Comparison of ENCODE assay signal across 26 mouse cellular contexts in the genomic region with DNA sequence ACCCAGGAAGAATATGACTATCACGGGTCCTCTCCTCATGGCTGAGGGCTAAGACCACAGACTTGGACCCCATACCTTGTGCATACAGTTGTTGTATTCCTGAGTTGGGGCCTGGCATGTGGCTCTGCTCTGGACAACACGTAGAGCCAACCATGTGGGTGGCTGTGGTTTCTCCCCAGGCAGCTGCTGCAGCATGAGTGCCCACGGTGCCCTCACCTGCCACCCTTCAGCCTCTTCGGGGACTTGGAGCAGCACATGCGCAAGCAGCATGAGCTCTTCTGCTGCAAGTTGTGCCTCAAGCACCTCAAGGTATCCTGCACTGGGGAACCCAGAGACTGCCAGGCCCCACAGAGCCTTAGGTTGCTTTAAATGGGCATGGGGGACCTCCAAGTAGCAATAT. TPM values are rescaled to one million over a fixed set of nuclear protein-coding genes. Genes with fewer than 3 reads are reported as not detected.
"Had no signal": no experiment of that assay in that cellular context is flagged by ENCODE, and none has a peak within 500 bp of the region (broad histone marks: within the 10 kb centered on the region; RNA-seq: fewer than 3 reads in every experiment).

No protein-coding gene starts in this region.

- H3K4me3 ChIP-seq: heart, embryonic 10.5 days; heart, embryonic 12.5 days; hindbrain, embryonic 13.5 days; hindbrain, embryonic 15.5 days; layer of hippocampus, adult 2 months; left cerebral cortex, adult 2 months; limb, embryonic 10.5 days; limb, embryonic 12.5 days; liver, embryonic 13.5 days had no signal

- H3K4me2 ChIP-seq: heart, embryonic 12.5 days; hindbrain, embryonic 13.5 days; hindbrain, embryonic 15.5 days; limb, embryonic 12.5 days; liver, embryonic 11.5 days; liver, embryonic 13.5 days had no signal

- H3K27me3 ChIP-seq: heart, embryonic 12.5 days; hindbrain, embryonic 13.5 days; hindbrain, embryonic 15.5 days; limb, embryonic 12.5 days; liver, embryonic 13.5 days had no signal

- H3K9me3 ChIP-seq: heart, embryonic 10.5 days; heart, embryonic 12.5 days; hindbrain, embryonic 13.5 days; hindbrain, embryonic 15.5 days; limb, embryonic 10.5 days; limb, embryonic 12.5 days; liver, embryonic 13.5 days had no signal

RNA-seq across cellular contexts. Expression of gene Syngr3, which starts 12.9 kb away (rescaled TPM):
- total RNA-seq: gastrocnemius, postnatal 14 days; gastrocnemius, postnatal 36 days; heart, postnatal 10 days had no signal

RNA-seq across cellular contexts. Expression of gene Npw, which starts 18.6 kb away (rescaled TPM):
- total RNA-seq: gastrocnemius, adult 18-20 months; gastrocnemius, adult 8-10 months; gastrocnemius, postnatal 14 days; gastrocnemius, postnatal 36 days; heart, adult 18-20 months; heart, adult 8-10 months; heart, postnatal 10 days; heart, postnatal 36 days; hematopoietic stem cell, adult 5-6 weeks had no signal
- polyA plus RNA-seq: gonadal fat pad, adult 2 months; heart, embryonic 12.5 days; heart, embryonic 14.5 days; heart, embryonic 16.5 days; hindbrain, embryonic 11.5 days; hindbrain, embryonic 13.5 days; intestine, embryonic 14.5 days; kidney, embryonic 14.5 days; kidney, embryonic 16.5 days had no signal
